Mouse (Mus musculus) activated CD4-positive, CD25-positive, alpha-beta regulatory T cell, adult 4 months (primary cell): ENCODE data around the gene Pitpnc1. TPM values are rescaled to one million over a fixed set of nuclear protein-coding genes. Genes with fewer than 3 reads are reported as not detected.

ENCODE experiments used
- ATAC-seq: one replicate; pipeline ENCODE4 v1.8.0; 2017
- polyA plus RNA-seq, 2 experiments: library from polyadenylated mRNA; unstranded; fragments of 100-300 nt; shearing (Covaris generic); gene quantifications; one replicate each; pipeline ENCODE4 v1.2.1; 2017

Pitpnc1 gene
- polyA plus RNA-seq, 2 experiments from 2014 or later = 101 to 116 TPM

GRCm38 (mm10) chr11:107365938-107366712 lies 104.4 kb downstream of the Pitpnc1 start:
- no peak for ATAC-seq

GRCm38 (mm10) chr11:107358695-107359094 lies 111.8 kb downstream of the Pitpnc1 start:
- no peak for ATAC-seq

GRCm38 (mm10) chr11:107356224-107356623 lies 114.3 kb downstream of the Pitpnc1 start:
- no peak for ATAC-seq

GRCm38 (mm10) chr11:107355526-107355925 lies 115.0 kb downstream of the Pitpnc1 start:
- ATAC-seq = no peak

- ATAC-seq = no peak
Observed at GRCm38 (mm10) chr11:107354499-107355143, 115.9 kb downstream of the Pitpnc1 start.

GRCm38 (mm10) chr11:107352596-107352995 lies 117.9 kb downstream of the Pitpnc1 start:
- no peak for ATAC-seq

- ATAC-seq = no peak
Observed at GRCm38 (mm10) chr11:107349756-107350155, 120.7 kb downstream of the Pitpnc1 start.

GRCm38 (mm10) chr11:107343031-107343430 lies 127.5 kb downstream of the Pitpnc1 start:
- ATAC-seq = no peak

GRCm38 (mm10) chr11:107342432-107342831 lies 128.1 kb downstream of the Pitpnc1 start:
- ATAC-seq = no peak

- no peak for ATAC-seq
Observed at GRCm38 (mm10) chr11:107341293-107341692, 129.2 kb downstream of the Pitpnc1 start.

- ATAC-seq = no peak
Observed at GRCm38 (mm10) chr11:107340793-107341192, 129.7 kb downstream of the Pitpnc1 start.

GRCm38 (mm10) chr11:107339224-107339805 lies 131.2 kb downstream of the Pitpnc1 start:
- ATAC-seq = no peak

- ATAC-seq = no peak
Observed at GRCm38 (mm10) chr11:107337391-107338148, 132.9 kb downstream of the Pitpnc1 start.

GRCm38 (mm10) chr11:107335756-107336155 lies 134.7 kb downstream of the Pitpnc1 start:
- no peak for ATAC-seq

- ATAC-seq = no peak
Observed at GRCm38 (mm10) chr11:107334849-107335484, 135.5 kb downstream of the Pitpnc1 start.

GRCm38 (mm10) chr11:107332905-107333304 lies 137.6 kb downstream of the Pitpnc1 start:
- no peak for ATAC-seq

- ATAC-seq = no peak
Observed at GRCm38 (mm10) chr11:107332332-107332731, 138.2 kb downstream of the Pitpnc1 start.

GRCm38 (mm10) chr11:107331425-107331824 lies 139.1 kb downstream of the Pitpnc1 start:
- ATAC-seq = no peak

GRCm38 (mm10) chr11:107327326-107327725 lies 143.2 kb downstream of the Pitpnc1 start:
- ATAC-seq = no peak

- no peak for ATAC-seq
Observed at GRCm38 (mm10) chr11:107325739-107326725, 144.5 kb downstream of the Pitpnc1 start.

GRCm38 (mm10) chr11:107325226-107325625 lies 145.3 kb downstream of the Pitpnc1 start:
- no peak for ATAC-seq
